Mouse (Mus musculus) v-Abl transformed pro-B cells (cell line): ENCODE data around the gene Akap2.

Experiments
- in situ Hi-C, 2 experiments: fragments of 400-800 bp; cut with MboI; formaldehyde crosslinking; loops; one replicate each; pipeline ENCODE4 v1.15.1; 2025; ENCODE audit not compliant: unreplicated experiment in 2 of 2

The Akap2 gene

DNA sequence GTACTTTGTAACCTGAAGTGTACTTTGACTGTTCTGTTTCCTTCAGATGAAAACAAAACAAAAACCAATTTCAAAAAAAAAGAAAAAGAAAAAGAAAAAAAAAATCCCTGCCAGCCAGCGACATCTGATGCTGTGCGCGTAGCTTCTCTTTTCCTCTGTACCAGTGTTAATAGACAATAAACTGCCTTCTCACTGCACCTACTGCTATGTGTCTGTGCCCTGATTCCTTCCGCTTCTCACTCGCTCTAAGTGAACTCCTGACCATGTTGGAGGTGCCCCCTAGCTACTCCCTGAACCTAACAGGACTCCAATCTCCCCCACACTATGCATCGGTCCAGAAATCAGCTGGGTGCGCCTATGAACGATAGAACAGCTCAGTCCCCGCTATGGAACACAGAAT lies at the start of gene Akap2:
Gene Akap2 (plus strand): TSS at position 304 of the 400 bp plus-strand sequence.
- in situ Hi-C loops = no loop called here

DNA sequence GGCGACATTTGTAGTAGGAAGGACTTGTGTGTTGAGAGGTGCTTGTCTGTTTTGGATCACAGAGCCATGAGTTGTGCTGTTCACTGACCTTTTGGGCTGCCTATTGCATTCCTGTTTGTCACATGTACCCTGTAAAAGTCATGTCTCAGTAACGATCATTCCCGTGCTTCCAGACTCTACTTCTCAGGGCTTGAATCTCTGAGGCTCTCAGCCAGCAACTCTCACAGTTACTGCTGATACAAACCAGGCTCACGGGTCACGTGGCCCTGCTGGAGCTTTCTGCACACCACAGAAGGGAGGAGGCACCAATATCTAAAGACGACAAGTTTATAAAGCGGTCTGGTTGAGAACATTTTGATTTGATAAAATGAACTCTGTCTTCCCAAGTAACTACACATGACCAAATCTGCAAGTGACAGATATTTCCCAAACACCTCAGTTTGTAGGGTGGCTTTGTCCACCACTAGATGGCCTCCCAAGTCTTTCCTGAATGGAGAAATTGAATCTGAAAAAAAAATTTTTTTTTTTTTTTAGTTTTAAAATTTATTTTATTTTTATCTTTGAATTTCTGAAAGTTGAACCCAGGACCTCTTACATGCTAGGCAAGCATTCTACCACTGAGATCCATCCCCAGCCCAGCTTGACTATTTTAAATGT lies 46.5 kb upstream of the Akap2 start:
- in situ Hi-C loops = loop anchor here (5.0 to 25.0 kb wide), 6 partner anchors 51 to 566 kb away; no protein-coding TSS in a partner anchor

DNA sequence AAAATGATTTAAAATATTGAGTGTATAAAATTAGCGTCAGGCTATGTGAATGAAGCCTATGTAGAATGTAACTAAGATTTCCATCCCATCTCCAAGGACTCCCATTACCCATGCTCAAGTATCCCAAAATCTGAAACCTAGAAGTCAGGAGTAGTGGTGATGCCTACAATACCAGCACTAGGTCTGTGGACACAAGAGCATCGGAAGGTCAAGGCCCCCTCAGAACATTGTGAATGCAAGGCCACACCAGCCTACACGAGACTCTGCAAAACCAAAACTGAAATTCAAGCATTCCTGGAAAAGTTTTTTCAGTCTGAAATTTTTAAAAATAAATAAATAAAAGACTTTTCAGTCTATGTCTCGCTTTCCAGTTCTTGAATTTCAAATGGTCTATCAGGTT lies 44.9 kb upstream of the Akap2 start:
- in situ Hi-C loops = loop anchor here (5.0 to 25.0 kb wide), 6 partner anchors 50 to 565 kb away; no protein-coding TSS in a partner anchor

DNA sequence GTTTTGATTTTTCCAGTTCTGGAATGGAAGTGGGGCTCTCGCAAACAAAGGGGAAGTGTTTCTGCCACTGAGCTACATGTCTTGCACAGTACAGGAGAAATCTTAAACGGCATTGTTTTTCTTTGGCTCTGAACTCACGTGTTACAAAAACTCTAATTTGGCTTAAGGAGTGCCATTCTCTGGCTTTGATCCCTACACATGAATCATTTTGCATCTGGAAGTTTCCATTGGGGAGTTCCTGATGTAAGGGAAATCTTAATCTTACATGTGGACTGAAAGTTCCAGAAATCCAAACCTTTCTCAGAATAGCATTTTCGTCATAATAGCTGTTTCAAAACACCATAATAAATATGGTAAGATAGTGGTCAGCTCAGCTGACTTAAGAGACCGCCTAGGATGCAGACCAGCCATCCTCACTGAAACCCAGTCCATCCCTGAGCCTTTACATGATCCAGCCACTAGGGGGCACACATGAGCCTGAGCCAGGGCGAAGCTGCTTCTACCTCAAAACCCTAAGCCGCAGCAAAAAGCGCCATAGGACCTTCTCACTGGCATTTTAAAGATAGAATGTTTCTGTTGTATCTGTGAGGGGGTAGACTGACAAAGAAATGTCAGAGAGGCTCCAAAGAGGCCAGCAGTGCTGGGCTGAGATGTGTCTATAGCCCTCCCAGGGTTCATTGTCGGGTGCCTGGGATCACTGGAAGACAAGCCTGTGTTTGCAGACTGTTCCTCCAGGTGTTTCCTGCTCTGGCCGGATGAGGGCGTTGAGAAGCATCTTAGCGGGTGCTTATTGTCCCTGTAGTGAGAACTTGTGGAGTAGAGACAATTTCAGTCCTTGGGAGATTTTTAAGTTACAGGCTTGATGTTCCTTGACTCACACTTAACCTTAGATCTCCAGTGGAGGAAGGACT lies 44.2 kb upstream of the Akap2 start:
- in situ Hi-C loops = loop anchor here (5.0 to 25.0 kb wide), 6 partner anchors 49 to 564 kb away; no protein-coding TSS in a partner anchor

GRCm38 (mm10) chr4:57674351-57674750 lies 43.1 kb upstream of the Akap2 start:
- in situ Hi-C loops = loop anchor here (5.0 to 25.0 kb wide), 6 partner anchors 48 to 563 kb away; no protein-coding TSS in a partner anchor

DNA sequence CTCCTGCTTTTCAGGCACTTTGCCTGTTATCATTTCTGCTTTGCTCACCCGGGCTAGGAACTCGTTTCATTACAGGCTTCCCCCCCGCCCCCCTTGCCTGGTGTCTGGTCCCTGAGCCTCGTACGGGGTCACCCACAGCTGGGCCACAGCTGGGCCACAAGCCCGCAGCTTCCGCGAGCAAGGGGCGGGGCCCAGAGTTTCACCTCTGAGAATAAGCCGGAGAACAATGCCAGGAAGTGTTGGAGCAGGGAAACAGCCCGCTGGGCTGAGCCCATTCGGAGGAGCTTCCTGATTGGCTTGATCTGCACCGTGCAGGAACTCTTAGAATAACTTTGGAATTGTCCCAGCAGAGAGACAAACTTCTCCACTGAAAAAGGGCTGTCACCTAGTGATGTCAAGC lies 42.1 kb upstream of the Akap2 start:
- in situ Hi-C loops = loop anchor here (5.0 to 25.0 kb wide), 3 partner anchors 47 to 613 kb away; no protein-coding TSS in a partner anchor

DNA sequence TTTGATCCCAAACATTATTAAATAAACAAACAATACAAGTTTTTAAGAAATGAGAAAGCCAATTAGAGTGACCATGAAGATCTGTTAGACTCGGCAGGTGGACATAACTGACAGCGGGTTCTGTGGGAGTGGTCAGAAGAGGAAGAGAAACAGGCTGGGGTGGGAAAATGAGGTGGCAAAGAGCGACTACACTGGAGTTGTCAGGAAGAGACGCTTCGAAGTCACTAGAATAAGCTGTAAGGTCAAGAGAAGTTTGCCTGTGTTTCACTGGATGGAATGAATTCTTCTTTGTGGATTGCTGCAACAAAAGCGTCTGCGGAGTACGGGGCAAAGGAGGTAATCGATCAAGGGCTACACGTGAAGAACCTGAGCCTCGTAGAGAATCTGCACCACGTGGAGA lies 39.5 kb upstream of the Akap2 start:
- in situ Hi-C loops = loop anchor here (5.0 to 25.0 kb wide), 3 partner anchors 44 to 616 kb away; no protein-coding TSS in a partner anchor

- in situ Hi-C loops = loop anchor here (5.0 to 25.0 kb wide), 3 partner anchors 43 to 617 kb away; no protein-coding TSS in a partner anchor
Observed at GRCm38 (mm10) chr4:57678991-57679457, 38.4 kb upstream of the Akap2 start.

GRCm38 (mm10) chr4:57680186-57680585 lies 37.3 kb upstream of the Akap2 start:
- in situ Hi-C loops = loop anchor here in 1 of 2 experiments (25.0 kb wide), 1 partner anchor 618 kb away; no protein-coding TSS in a partner anchor

DNA sequence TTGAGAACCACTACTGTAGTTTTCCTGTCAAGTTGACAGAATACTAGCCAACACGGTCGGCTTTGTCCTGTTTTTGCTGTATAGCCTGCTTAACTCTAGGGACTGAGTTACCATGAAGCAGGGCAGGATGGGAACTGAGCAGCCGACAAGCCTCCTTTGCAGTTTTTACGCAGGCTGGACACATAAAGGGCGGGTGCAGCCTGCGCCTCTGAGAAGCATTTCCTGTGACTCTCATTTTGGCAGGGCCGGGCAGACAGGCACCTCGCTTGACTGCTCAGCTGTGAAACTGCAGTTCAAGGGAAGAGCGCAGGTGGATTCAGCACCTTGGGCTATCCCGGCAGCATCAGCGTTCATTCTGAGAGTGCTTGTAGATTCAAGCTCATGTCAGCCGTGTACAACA lies 35.9 kb upstream of the Akap2 start:
- in situ Hi-C loops = loop anchor here in 1 of 2 experiments (25.0 kb wide), 1 partner anchor 619 kb away; no protein-coding TSS in a partner anchor

- in situ Hi-C loops = loop anchor here in 1 of 2 experiments (25.0 kb wide), 1 partner anchor 620 kb away; no protein-coding TSS in a partner anchor
Observed at GRCm38 (mm10) chr4:57682341-57682740, 35.1 kb upstream of the Akap2 start.

- in situ Hi-C loops = loop anchor here in 1 of 2 experiments (25.0 kb wide), 1 partner anchor 621 kb away; no protein-coding TSS in a partner anchor
Observed at GRCm38 (mm10) chr4:57682944-57683343, 34.5 kb upstream of the Akap2 start.

GRCm38 (mm10) chr4:57684676-57685215 lies 32.7 kb upstream of the Akap2 start:
- in situ Hi-C loops = loop anchor here in 1 of 2 experiments (25.0 kb wide), 1 partner anchor 622 kb away; no protein-coding TSS in a partner anchor

GRCm38 (mm10) chr4:57686736-57687135 lies 30.7 kb upstream of the Akap2 start:
- in situ Hi-C loops = loop anchor here in 1 of 2 experiments (25.0 kb wide), 1 partner anchor 624 kb away; no protein-coding TSS in a partner anchor

GRCm38 (mm10) chr4:57687583-57687982 lies 29.9 kb upstream of the Akap2 start:
- in situ Hi-C loops = loop anchor here in 1 of 2 experiments (25.0 kb wide), 1 partner anchor 625 kb away; no protein-coding TSS in a partner anchor

- in situ Hi-C loops = loop anchor here in 1 of 2 experiments (25.0 kb wide), 1 partner anchor 626 kb away; no protein-coding TSS in a partner anchor
Observed at GRCm38 (mm10) chr4:57688131-57688530, 29.3 kb upstream of the Akap2 start.

- in situ Hi-C loops = loop anchor here in 1 of 2 experiments (25.0 kb wide), 1 partner anchor 628 kb away; no protein-coding TSS in a partner anchor
Observed at GRCm38 (mm10) chr4:57690001-57690400, 27.5 kb upstream of the Akap2 start.

DNA sequence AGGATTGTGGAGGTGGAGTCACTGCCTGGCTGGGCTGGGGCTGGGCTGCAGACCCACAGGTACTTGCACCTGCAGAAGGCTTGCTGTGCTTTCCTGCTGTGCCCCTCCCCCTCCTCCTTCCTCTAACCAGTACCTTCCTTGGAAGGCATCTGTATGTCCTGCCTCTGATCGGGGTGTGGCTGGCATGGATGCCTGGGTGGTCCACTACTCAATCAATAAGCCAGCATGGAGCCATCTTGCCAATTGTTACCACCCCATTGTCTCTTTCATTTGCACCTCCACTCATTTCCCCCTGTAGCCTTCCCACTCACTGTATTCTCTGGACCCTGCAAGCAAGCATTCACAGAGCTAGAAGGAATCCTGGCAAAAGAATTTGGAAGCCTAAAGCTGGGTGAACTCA lies 26.7 kb upstream of the Akap2 start:
- in situ Hi-C loops = loop anchor here in 1 of 2 experiments (25.0 kb wide), 1 partner anchor 629 kb away; no protein-coding TSS in a partner anchor

DNA sequence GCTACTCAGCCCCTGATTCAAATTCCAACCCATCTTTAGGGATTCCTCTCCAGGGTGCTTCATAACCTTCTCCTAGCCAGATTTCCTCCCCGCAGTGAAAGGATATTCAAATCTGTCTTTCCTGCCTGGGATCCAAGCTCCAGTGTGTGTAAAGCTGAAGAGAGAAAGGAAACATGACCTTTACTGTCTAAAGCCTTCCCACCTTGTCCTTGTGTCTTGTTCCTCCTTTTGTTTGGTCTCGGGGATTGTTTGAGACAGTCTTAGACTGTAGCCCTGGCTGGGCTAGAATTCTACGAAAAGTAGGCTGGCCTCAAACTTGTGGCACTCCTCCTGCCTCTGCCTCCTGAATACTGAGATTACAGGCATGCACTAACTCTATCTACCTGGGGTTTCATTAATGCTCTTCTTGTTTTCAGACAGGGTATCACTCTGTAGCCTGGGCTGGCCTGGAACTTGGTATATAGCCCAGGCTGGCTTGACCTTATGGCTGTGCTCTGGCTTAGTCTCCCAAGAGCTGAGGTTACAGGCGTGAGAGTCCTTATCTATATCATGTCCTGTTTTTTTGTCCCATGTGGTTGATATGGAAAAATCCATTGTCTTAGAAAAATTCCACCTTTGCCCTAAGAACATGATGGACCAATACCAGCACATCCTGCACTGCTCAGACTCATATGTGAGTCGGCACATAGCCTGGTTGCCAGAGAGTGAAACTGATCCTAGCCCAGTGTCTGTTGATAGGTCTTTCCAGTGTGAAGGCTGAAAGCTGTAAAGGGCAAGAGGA lies 22.9 kb upstream of the Akap2 start:
- in situ Hi-C loops = loop anchor here in 1 of 2 experiments (25.0 kb wide), 1 partner anchor 632 kb away; no protein-coding TSS in a partner anchor
